In genomic region chr4:127317143-127317542, GRCm38 (mm10) we compare ENCODE assay signal across 19 mouse cellular contexts. TPM values are rescaled to one million over a fixed set of nuclear protein-coding genes. Genes with fewer than 3 reads are reported as not detected.
A peak's percentile ranks its signal among the peaks of the same experiment; 100 is the strongest.
DNase-seq lines count a peak whose midpoint lies in the region; ATAC-seq and TF ChIP-seq lines count a peak whose summit lies in the region.
"Had no signal": no experiment of that assay in that cellular context is flagged by ENCODE, and none has a peak within 500 bp of the region (broad histone marks: within the 10 kb centered on the region; RNA-seq: fewer than 3 reads in every experiment).

No protein-coding gene starts in this region.

- no peaks in the 10 kb centered on the region for H3K36me3 ChIP-seq in lung, postnatal 0 days (ENCODE audit: insufficient read depth, low read length)
- H3K36me3 ChIP-seq in myocyte (ENCODE audit: control insufficient read depth, insufficient read depth): no peaks in the 10 kb centered on the region
- H3K36me3 ChIP-seq: lung, embryonic 15.5 days; midbrain, embryonic 13.5 days; neural tube, embryonic 13.5 days had no signal

- no peak for ATAC-seq in lung, postnatal 0 days
- ATAC-seq: inflammation-experienced regulatory T-cells, adult 6 months; midbrain, embryonic 13.5 days had no signal

- no peak overlapping the region for H3ac ChIP-seq in myocyte (ENCODE audit: control insufficient read depth, insufficient read length)

- no peaks in the 10 kb centered on the region for H3K79me2 ChIP-seq in myocyte (ENCODE audit: control insufficient read depth, insufficient read depth)

- no peak for TF ChIP-seq POLR2A in myocyte (IDR thresholded peaks at IDR 0.05; ENCODE audit: insufficient read length, low read depth)

- no peaks in the 10 kb centered on the region for H3K9me3 ChIP-seq in lung, postnatal 0 days (ENCODE audit: low read length)
- H3K9me3 ChIP-seq: lung, embryonic 15.5 days; midbrain, embryonic 13.5 days; neural tube, embryonic 13.5 days had no signal

- H3K4me3 ChIP-seq in lung, postnatal 0 days (ENCODE audit: low read depth, low read length): no peak overlapping the region
- H3K4me3 ChIP-seq in myocyte: no peak overlapping the region
- H3K4me3 ChIP-seq: lung, embryonic 15.5 days; midbrain, embryonic 13.5 days; neural tube, embryonic 13.5 days had no signal

- TF ChIP-seq EP300 in lung, postnatal 0 days (IDR thresholded peaks at IDR 0.05): no peak

- no peak overlapping the region for H3K9ac ChIP-seq in lung, postnatal 0 days (replicated peaks; ENCODE audit: low read depth)
- H3K9ac ChIP-seq: lung, embryonic 15.5 days; midbrain, embryonic 13.5 days; neural tube, embryonic 13.5 days had no signal

- H3K27me3 ChIP-seq in lung, postnatal 0 days (replicated peaks; ENCODE audit: insufficient read depth, low read length): 0 out of 2 replicates have a peak, but pooled peaks cover 5% of the 10 kb centered on the region
- H3K27me3 ChIP-seq in myocyte (ENCODE audit: control insufficient read depth, insufficient read depth, insufficient read length): peaks cover 2% of the 10 kb centered on the region

- WGBS in lung, postnatal 0 days: 44% methylated on average over 4 of the region's 4 CpGs

- no peak overlapping the region for H3K27ac ChIP-seq in lung, postnatal 0 days (ENCODE audit: low read length)
- H3K27ac ChIP-seq: lung, embryonic 15.5 days; midbrain, embryonic 13.5 days; neural tube, embryonic 13.5 days had no signal

- TF ChIP-seq CTCF in lung, postnatal 0 days (IDR thresholded peaks at IDR 0.05): peak; percentile 55

- H3K4me1 ChIP-seq in lung, postnatal 0 days (ENCODE audit: insufficient read depth, low read depth, low read length): no peaks in the 10 kb centered on the region

- peak; percentile 38 for DNase-seq in kidney, adult 9 months
- no peak for DNase-seq in kidney, postnatal 4 days
- no peak for DNase-seq in lung, postnatal 0 days (ENCODE audit: low spot score)
- no peak for DNase-seq in lung, postnatal 14 days
- DNase-seq in R1 (ENCODE audit: low read depth, low spot score): peak; percentile 58
- DNase-seq in adrenal gland, adult 2 months: no peak
- DNase-seq: heart, postnatal 14 days; retina, postnatal 1 day; thymus, adult 18-20 months had no signal

- H3K4me2 ChIP-seq in lung, postnatal 0 days (replicated peaks; ENCODE audit: low read depth, low read length): no peak overlapping the region
- no peak overlapping the region for H3K4me2 ChIP-seq in myocyte (ENCODE audit: low read depth)
- H3K4me2 ChIP-seq: lung, embryonic 15.5 days; midbrain, embryonic 13.5 days; neural tube, embryonic 13.5 days had no signal

TF ChIP-seq in myocyte, 11 proteins besides CTCF, POLR2A, EP300 and RAD21:
- TF ChIP-seq USF1 (IDR thresholded peaks at IDR 0.05; ENCODE audit: low read depth) (peak; percentile 34), TCF12 (IDR thresholded peaks at IDR 0.05; ENCODE audit: insufficient read depth, poor library complexity, severe bottlenecking) (no peak)
TF ChIP-seq in myocyte: peak in this region for 1.

RNA-seq across cellular contexts. Expression of gene Gja4, which starts 3.3 kb away (rescaled TPM):
- polyA plus RNA-seq in lung, postnatal 0 days (2015; fragmentation: Nextera tagmentation; extraction: Ambion mirVana): 56.9 and 58.3 TPM in 2 replicates
- polyA plus RNA-seq in myocyte (2012; fragmentation: generic; extraction: Trizol): 0.19 TPM
- total RNA-seq in adrenal gland, adult 2 months (2021): 1 to 10 TPM; 2.7 to 6.7 TPM
- polyA plus RNA-seq in adrenal gland, adult 2 months (2012; rRNA removed): 15.9 and 16.0 TPM in 2 replicates
- total RNA-seq: granulocyte monocyte progenitor cell, adult 5-6 weeks; MEL had no signal

RNA-seq across cellular contexts. Expression of gene Gjb3, which starts 13.5 kb away (rescaled TPM):
- 2.9 and 3.3 TPM in 2 replicates for polyA plus RNA-seq in lung, postnatal 0 days (2015; fragmentation: Nextera tagmentation; extraction: Ambion mirVana)
- 0.61 TPM for polyA plus RNA-seq in myocyte (2012; fragmentation: generic; extraction: Trizol)
- under 1 TPM in 1 of 2 experiments, not detected in 1; 0.24 TPM for total RNA-seq in adrenal gland, adult 2 months (2021)
- polyA plus RNA-seq in adrenal gland, adult 2 months (2012; rRNA removed): 0.08 TPM in 1 of 2 replicates, not detected in the other
- total RNA-seq: MEL had no signal
- polyA plus RNA-seq: neural tube, embryonic 13.5 days had no signal

RNA-seq across cellular contexts. Expression of gene Gjb4, which starts 36.7 kb away (rescaled TPM):
- polyA plus RNA-seq in lung, postnatal 0 days (2015; fragmentation: Nextera tagmentation; extraction: Ambion mirVana): 0.27 and 0.31 TPM in 2 replicates
- polyA plus RNA-seq in myocyte (2012; fragmentation: generic; extraction: Trizol): 3.0 TPM
- total RNA-seq in adrenal gland, adult 2 months (2021): not detected
- 0.11 TPM in 1 of 2 replicates, not detected in the other for polyA plus RNA-seq in adrenal gland, adult 2 months (2012; rRNA removed)
- total RNA-seq: granulocyte monocyte progenitor cell, adult 5-6 weeks; heart, postnatal 14 days; layer of hippocampus, adult 18-20 months; left cerebral cortex, postnatal 10 days; MEL had no signal
- polyA plus RNA-seq: frontal cortex, adult 2 months; inflammation-experienced regulatory T-cells, adult 6 months; neural tube, embryonic 13.5 days had no signal

RNA-seq across cellular contexts. Expression of gene Gjb5, which starts 40.8 kb away (rescaled TPM):
- 1.7 and 1.9 TPM in 2 replicates for polyA plus RNA-seq in lung, postnatal 0 days (2015; fragmentation: Nextera tagmentation; extraction: Ambion mirVana)
- 0.17 TPM for polyA plus RNA-seq in myocyte (2012; fragmentation: generic; extraction: Trizol)
- total RNA-seq in adrenal gland, adult 2 months (2021): under 1 TPM; 0.17 to 0.73 TPM
- 0.27 and 0.34 TPM in 2 replicates for polyA plus RNA-seq in adrenal gland, adult 2 months (2012; rRNA removed)
- total RNA-seq: granulocyte monocyte progenitor cell, adult 5-6 weeks; layer of hippocampus, adult 18-20 months; left cerebral cortex, postnatal 10 days; MEL had no signal
- polyA plus RNA-seq: inflammation-experienced regulatory T-cells, adult 6 months had no signal

Comparison
In these comparisons a context has a peak if more than half of its experiments do, and no peak if none do; other contexts are left out.
1. DNase-seq: peak in kidney, adult 9 months (single experiment) and R1 (single experiment); none in kidney, postnatal 4 days (0 of 2), lung, postnatal 0 days (single experiment), lung, postnatal 14 days (single experiment) and adrenal gland, adult 2 months (single experiment).
2. RNA of gene Gja4, which starts 3.3 kb away (polyA plus RNA-seq): 56.9 to 58.3 TPM in lung, postnatal 0 days and 15.9 to 16.0 TPM in adrenal gland, adult 2 months; 0.19 TPM in myocyte (single experiment); every median in the first group is over 10 times any median in the second.